Mouse (Mus musculus) neural tube, embryonic 14.5 days (tissue): ENCODE results near the gene Tomm6. TPM values are rescaled to one million over a fixed set of nuclear protein-coding genes. Genes with fewer than 3 reads are reported as not detected.
A peak's percentile ranks its signal among the peaks of the same experiment; 100 is the strongest.

Source experiments
- ATAC-seq: fragments of 200-750 bp; cut with Nextera tagmentation; 2 replicates; pipeline ENCODE4 v1.8.0; 2017; ENCODE audit warnings: low read depth, mild to moderate bottlenecking, moderate TSS enrichment, moderate library complexity
- H3K27ac ChIP-seq: fragments of 300-500 bp; sonication (generic); 2 replicates; pipeline ENCODE4 v1.5.1; 2014; ENCODE audit warnings: low read depth, mild to moderate bottlenecking, control low read depth, low read length, moderate library complexity, mixed read lengths
- H3K27me3 ChIP-seq: fragments of 300-500 bp; sonication (generic); 2 replicates; pipeline ENCODE4 v1.6.1; 2014; ENCODE audit warnings: low read length; ENCODE audit not compliant: control insufficient read depth, insufficient read depth
- H3K36me3 ChIP-seq: fragments of 300-500 bp; sonication (generic); 2 replicates; pipeline ENCODE4 v1.6.1; 2014; ENCODE audit warnings: low read length, mixed read lengths; ENCODE audit not compliant: control insufficient read depth, insufficient read depth
- H3K4me1 ChIP-seq: fragments of 300-500 bp; sonication (generic); 2 replicates; pipeline ENCODE4 v1.6.1; 2014; ENCODE audit warnings: low read length; ENCODE audit not compliant: control insufficient read depth, insufficient read depth
- H3K4me2 ChIP-seq: fragments of 300-500 bp; sonication (generic); 2 replicates; pipeline ENCODE4 v1.6.1; 2014; ENCODE audit warnings: mild to moderate bottlenecking, low read depth, low read length, control low read depth
- H3K4me3 ChIP-seq: fragments of 300-500 bp; sonication (generic); 2 replicates; pipeline ENCODE4 v1.5.1; 2014; ENCODE audit warnings: low read depth, low read length, control low read depth, mixed read lengths
- H3K9ac ChIP-seq: fragments of 300-500 bp; sonication (generic); replicated peaks from 2 replicates; pipeline ENCODE4 v1.6.1; 2014; ENCODE audit warnings: low read depth, mild to moderate bottlenecking, control low read depth, low read length, mixed read lengths
- H3K9me3 ChIP-seq: fragments of 300-500 bp; sonication (generic); 2 replicates; pipeline ENCODE4 v1.6.1; 2016; ENCODE audit warnings: low read length; ENCODE audit not compliant: control insufficient read depth
- WGBS: fragments of 180-500 bp; shearing (Covaris S2); extraction: QIAGEN DNeasy Blood & Tissue Kit; methylation state at CpG from one replicate; pipeline ENCODE4 v1.1.7; 2014; 5-methylcytosine and 5-hydroxymethylcytosine counted together
- polyA plus RNA-seq: library from polyadenylated mRNA; unstranded; fragments of >200 nt; fragmentation: Nextera tagmentation; extraction: Ambion mirVana; gene quantifications from 2 replicates; pipeline ENCODE4 v1.2.1, GENCODE M21; 2014

Tomm6 gene
- polyA plus RNA-seq, 1 experiment from 2014 or later: 305 TPM

- peak within 1 kb of the TSS; percentile 87 for H3K27ac ChIP-seq
- peaks cover 3% of the 10 kb centered on the region; the same call in 1 of the 2 replicates for H3K36me3 ChIP-seq
- peak within 1 kb of the TSS; percentile 90 for H3K4me2 ChIP-seq
- H3K4me3 ChIP-seq: peak within 1 kb of the TSS; percentile 70
- ATAC-seq: peak; percentile 68
- WGBS: 1% methylated on average over 56 of the region's 58 CpGs
- H3K4me1 ChIP-seq: peaks cover 8% of the 10 kb centered on the region
- no peaks in the 10 kb centered on the region for H3K27me3 ChIP-seq
- peak within 1 kb of the TSS; percentile 78 for H3K9ac ChIP-seq
- H3K9me3 ChIP-seq: no peaks in the 10 kb centered on the region
Observed at GRCm38 (mm10) chr17:47688608-47689575, 706 bp upstream of the Tomm6 start, which contains the start of gene Frs3. Gene Frs3, plus strand, starts transcription at chr17:47689030.

- H3K36me3 ChIP-seq: peaks cover 3% of the 10 kb centered on the region; the same call in 1 of the 2 replicates
- H3K27me3 ChIP-seq: no peaks in the 10 kb centered on the region
- peak overlapping the region; percentile 70 for H3K4me3 ChIP-seq
- ATAC-seq: peak; percentile 91
- H3K9ac ChIP-seq: peak overlapping the region; percentile 78
- no peaks in the 10 kb centered on the region for H3K9me3 ChIP-seq
- peak overlapping the region; percentile 87 for H3K27ac ChIP-seq
- H3K4me2 ChIP-seq: peak overlapping the region; percentile 90
- WGBS: 1% methylated on average over 70 of the region's 70 CpGs
- peaks cover 8% of the 10 kb centered on the region for H3K4me1 ChIP-seq
Observed at GRCm38 (mm10) chr17:47687409-47688343, 510 bp downstream of the Tomm6 start.

GRCm38 (mm10) chr17:47682836-47683235 lies 5.3 kb downstream of the Tomm6 start:
- Histone ChIP-seq H3K27me3 (no peaks in the 10 kb centered on the region), H3K4me3 (no peak overlapping the region), H3K4me2 (no peak overlapping the region), H3K4me1 (peaks cover 8% of the 10 kb centered on the region), H3K9ac (no peak overlapping the region), H3K27ac (no peak overlapping the region), H3K9me3 (no peaks in the 10 kb centered on the region), H3K36me3 (peaks cover 27% of the 10 kb centered on the region)
- 86% methylated on average over 4 of the region's 4 CpGs for WGBS
- no peak for ATAC-seq

- peaks cover 27% of the 10 kb centered on the region for H3K36me3 ChIP-seq
- H3K27me3 ChIP-seq: no peaks in the 10 kb centered on the region
- WGBS: 87% methylated on average over 5 of the region's 5 CpGs
Observed at GRCm38 (mm10) chr17:47678702-47679101, 9.5 kb downstream of the Tomm6 start.

GRCm38 (mm10) chr17:47678238-47678637 lies 9.9 kb downstream of the Tomm6 start:
- WGBS: 90% methylated on average over 5 of the region's 5 CpGs
- no peak for ATAC-seq
- peaks cover 27% of the 10 kb centered on the region for H3K36me3 ChIP-seq

More at GRCm38 (mm10) chr17:47678702-47679101, 9.5 kb downstream of the Tomm6 start:
- Histone ChIP-seq H3K4me3 (no peak overlapping the region), H3K4me2 (no peak overlapping the region), H3K27ac (no peak overlapping the region), H3K9me3 (no peaks in the 10 kb centered on the region), H3K9ac (no peak overlapping the region), H3K4me1 (no peaks in the 10 kb centered on the region)
- no peak for ATAC-seq

GRCm38 (mm10) chr17:47676581-47676980 lies 11.6 kb downstream of the Tomm6 start:
- 0 out of 2 replicates have a peak, but pooled peaks have one; percentile 22 for ATAC-seq
- Histone ChIP-seq H3K27ac (no peak overlapping the region), H3K36me3 (peaks cover 20% of the 10 kb centered on the region), H3K27me3 (no peaks in the 10 kb centered on the region), H3K9me3 (no peaks in the 10 kb centered on the region), H3K4me3 (no peak overlapping the region), H3K9ac (no peak overlapping the region), H3K4me2 (no peak overlapping the region), H3K4me1 (peaks cover 13% of the 10 kb centered on the region)
- WGBS: 19% methylated on average over 9 of the region's 9 CpGs

More at GRCm38 (mm10) chr17:47678238-47678637, 9.9 kb downstream of the Tomm6 start:
- Histone ChIP-seq H3K27ac (no peak overlapping the region), H3K9ac (no peak overlapping the region), H3K4me1 (no peaks in the 10 kb centered on the region; the same call in 1 of the 2 replicates), H3K4me2 (no peak overlapping the region), H3K27me3 (no peaks in the 10 kb centered on the region), H3K4me3 (no peak overlapping the region), H3K9me3 (no peaks in the 10 kb centered on the region)

- peak; percentile 74 for ATAC-seq
- Histone ChIP-seq H3K4me3 (peak overlapping the region; percentile 28), H3K9ac (peak overlapping the region; percentile 44), H3K27me3 (no peaks in the 10 kb centered on the region), H3K27ac (0 out of 2 replicates have a peak overlapping the region, but pooled peaks have one; percentile 34), H3K9me3 (no peaks in the 10 kb centered on the region), H3K4me1 (peaks cover 13% of the 10 kb centered on the region), H3K36me3 (peaks cover 2% of the 10 kb centered on the region; the same call in 1 of the 2 replicates), H3K4me2 (peak overlapping the region; percentile 71)
- 5% methylated on average over 47 of the region's 68 CpGs for WGBS
Observed at GRCm38 (mm10) chr17:47672311-47673111, 15.7 kb downstream of the Tomm6 start.

GRCm38 (mm10) chr17:47671988-47672310 lies 16.2 kb downstream of the Tomm6 start:
- peak overlapping the region; percentile 71 for H3K4me2 ChIP-seq
- peaks cover 2% of the 10 kb centered on the region for H3K36me3 ChIP-seq
- ATAC-seq: peak; percentile 57; the same call in 1 of the 2 replicates
- peak overlapping the region; percentile 44 for H3K9ac ChIP-seq
- H3K27ac ChIP-seq: 0 out of 2 replicates have a peak overlapping the region, but pooled peaks have one; percentile 34
- no peaks in the 10 kb centered on the region for H3K9me3 ChIP-seq
- H3K4me3 ChIP-seq: peak overlapping the region; percentile 28
- H3K27me3 ChIP-seq: no peaks in the 10 kb centered on the region
- 8% methylated on average over 14 of the region's 14 CpGs for WGBS
- peaks cover 13% of the 10 kb centered on the region for H3K4me1 ChIP-seq
